Mouse (Mus musculus): ENCODE data around the gene Myo1c.
"Not testable (repeated sequence)": the region's sequence is repeated elsewhere in the genome, so short reads cannot be mapped to it uniquely, and the experiment has no call there.

Myo1c gene

DNA sequence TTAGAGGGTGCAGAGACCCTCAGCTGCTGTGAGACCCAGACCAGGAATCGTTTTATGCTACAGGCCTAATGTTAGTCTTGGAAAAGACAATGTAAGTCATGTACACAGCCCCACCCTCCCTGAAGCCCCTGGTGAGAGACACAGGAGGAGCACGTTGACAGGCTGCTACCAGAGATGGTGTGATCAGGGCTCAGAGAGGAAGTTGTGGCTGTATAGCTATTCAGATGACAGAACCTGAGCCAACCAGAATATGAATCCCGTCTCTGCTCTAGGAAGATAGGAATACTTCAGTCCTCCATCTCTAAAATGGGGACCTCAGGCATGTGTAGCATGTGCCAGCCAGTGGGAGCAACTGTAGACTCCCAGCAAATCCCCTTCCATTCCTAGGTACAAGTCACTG, 18.3 kb downstream of the Myo1c start:
- no peak for DNase-seq (ENCODE audit: low spot score in 2 of 2)

DNA sequence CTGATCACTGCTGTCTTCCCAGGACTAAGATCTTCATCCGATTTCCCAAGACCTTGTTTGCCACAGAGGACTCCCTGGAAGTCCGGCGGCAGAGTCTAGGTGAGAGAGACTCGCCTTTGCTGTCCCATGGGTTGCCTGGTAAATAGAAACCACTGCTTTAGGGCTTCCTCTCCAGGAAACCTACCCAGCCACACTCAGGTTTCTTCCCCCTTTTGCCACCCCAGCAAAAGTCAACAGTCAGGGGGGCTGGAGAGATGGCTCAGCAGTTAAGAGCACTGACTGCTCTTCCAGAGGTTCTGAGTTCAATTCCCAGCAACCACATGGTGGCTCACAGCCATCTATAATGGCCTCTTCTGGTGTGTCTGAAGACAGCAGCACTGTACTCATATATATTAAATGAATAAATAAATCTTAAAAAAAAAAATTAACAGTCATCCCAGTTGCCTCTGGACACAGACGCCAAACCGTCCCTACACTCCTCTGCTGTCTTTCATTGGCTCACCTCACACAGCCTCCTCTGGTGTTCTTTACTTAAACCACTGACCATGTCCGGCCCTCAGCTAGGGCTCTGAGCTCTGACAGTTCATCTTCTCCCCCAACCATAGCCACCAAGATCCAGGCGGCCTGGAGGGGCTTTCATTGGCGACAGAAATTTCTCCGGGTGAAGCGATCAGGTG, 19.0 kb downstream of the Myo1c start:
- no peak for DNase-seq (ENCODE audit: low spot score in 2 of 2)

DNA sequence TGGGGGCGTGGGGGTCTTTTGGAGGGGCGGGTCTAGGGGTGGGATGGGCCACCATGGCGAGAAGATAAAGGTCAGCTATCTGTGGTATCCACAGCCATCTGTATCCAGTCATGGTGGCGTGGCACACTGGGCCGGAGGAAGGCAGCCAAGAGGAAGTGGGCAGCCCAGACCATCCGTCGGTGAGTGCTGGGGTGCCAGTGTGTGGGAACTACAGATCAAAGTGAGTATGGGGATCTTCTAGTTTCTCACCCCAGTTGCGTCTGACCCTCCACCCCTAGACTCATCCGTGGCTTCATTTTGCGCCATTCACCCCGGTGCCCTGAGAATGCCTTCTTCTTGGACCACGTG, 19.5 kb downstream of the Myo1c start:
- DNase-seq (ENCODE audit: low spot score in 2 of 2), result no peak

DNA sequence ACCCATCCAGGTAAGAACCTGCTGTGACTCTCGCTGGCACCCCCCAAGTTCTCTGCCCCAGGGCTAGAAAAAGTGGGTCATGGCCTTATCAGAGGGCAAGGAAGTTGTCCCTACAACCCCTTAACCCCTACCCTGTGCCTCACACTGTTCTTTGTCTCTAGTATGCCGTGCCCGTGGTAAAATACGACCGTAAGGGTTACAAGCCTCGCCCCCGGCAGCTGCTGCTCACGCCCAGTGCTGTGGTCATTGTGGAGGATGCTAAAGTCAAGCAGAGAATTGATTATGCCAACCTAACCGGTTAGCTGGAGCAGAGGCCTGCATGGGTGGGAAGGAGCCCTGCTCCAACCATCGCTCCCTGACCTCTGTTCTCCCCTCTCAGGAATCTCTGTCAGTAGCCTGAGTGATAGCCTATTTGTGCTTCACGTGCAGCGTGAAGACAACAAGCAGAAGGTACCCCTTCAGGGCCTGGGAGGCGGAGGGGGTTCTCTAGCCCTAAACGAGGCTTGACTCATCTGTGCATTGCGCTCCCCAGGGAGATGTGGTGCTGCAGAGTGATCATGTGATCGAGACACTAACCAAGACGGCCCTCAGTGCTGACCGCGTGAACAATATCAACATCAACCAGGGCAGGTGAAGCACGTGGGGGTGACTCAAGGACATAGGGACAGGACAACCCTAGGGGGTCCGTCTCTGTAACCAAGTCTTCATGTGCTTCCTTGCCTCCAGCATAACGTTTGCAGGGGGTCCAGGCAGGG, 21.3 kb downstream of the Myo1c start:
- DNase-seq (ENCODE audit: low spot score in 2 of 2), result no peak

DNA sequence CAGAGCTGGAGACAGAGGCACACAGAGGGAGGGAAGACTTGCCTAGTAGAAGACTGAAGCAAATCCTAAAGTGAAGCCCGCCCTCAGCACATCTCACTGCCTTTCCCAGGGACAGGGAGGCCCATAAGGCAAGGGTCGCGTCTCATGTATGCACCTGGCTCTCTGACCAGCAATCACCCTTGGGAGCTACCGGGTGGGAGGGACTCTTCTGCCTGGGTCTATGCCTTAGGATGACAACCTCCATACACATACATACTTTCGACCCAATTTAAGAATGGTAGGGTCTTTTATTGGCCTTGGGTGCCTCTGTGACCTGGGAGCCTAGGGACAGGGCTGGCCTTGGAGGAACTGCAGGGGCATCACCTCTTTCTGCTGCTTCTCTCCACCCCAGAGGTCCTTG, 23.1 kb downstream of the Myo1c start:
- no peak for DNase-seq (ENCODE audit: low spot score in 2 of 2)

DNA sequence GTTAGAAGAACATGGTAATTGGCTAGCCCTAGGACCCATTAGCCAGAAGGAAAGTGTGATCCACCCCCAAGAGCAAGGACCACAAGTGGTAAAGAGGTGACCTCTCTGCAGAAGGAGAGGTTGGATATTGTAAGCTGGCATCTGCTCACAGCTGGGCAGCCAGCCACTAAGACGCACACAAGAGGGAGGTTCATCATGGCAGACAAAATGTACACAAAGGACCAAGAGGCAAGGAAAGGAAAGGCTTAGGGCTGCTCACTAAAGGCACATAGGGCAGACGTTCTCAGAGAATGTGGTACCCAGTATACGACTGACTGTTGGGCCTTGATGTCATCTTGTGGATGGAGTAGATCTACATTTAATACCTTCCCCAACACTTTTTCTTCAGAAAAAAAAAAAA, 24.6 kb downstream of the Myo1c start:
- DNase-seq (ENCODE audit: low spot score in 2 of 2), result no peak

DNA sequence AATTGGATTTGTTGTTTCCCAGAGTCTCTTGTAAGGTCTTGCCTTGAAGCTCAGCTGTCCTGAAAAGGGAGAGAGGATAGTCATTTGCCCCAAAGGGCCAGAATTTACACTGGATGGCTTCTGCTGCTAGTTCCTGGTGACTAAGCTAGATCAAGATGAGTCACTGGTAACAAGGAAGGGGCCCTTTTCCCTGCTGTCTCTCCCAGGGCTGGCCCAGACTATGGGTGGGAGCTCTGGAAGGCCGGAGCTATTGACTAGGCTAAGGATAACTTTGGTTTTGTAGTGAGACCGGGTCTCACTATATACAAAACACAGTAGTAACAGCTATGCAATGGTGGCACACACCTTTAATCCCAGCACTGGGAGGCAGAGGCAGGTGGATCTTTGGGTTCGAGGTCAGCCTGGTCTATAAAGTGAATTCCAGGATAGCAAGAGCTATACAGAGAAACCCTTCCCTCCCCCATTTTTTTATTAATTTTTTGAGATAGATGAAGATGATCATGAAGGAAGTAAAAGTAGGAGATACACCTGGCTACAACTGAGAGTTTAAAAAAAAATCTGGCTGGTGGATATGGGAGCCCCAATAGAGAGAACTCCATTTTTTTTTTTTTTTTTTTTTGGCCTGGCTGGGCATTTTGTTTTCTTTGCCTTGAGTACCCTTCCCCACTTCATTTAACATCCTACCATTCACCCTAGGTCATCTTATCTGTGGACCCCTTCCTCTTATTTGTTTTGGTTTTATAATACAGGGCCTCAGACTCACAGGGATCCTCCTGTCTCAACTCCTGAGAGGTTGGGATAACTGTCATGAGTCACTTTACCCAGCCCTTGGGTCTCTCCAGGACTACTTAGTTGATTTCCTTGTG, 27.8 kb downstream of the Myo1c start:
- no peak for DNase-seq (ENCODE audit: low spot score in 2 of 2)

DNA sequence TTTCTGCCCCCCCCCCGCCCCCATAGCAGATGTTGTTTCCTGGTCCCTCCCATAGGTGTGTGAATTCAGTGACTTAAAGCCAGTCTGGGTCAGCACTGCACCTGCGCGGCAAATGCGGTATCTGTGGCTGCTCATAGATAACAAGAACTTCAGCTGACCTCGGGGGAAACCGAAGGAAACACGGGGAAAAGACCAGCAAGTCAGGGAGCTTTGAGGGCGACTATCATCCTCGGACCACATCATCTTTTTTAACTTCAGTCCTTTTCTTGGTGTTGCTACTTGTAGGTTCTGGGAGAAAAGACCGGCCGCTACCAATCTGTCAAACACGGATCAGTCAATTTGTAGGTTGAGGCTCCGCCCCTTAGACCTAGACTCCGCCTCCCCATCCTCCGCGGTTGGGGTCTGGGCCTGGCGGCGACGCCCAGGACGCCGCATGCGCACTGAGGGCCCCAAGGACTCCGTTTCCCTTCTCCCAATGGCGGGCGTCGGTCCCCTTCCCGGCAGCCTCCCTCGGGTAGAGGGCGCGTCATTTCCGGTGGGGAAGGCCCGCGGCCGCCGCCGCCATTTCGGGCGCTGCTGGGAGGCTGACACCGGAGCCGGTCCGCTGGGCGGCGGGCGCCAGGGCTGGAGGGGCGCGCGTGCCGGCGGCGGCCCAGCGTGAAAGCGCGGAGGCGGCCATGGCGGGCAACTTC, 28.6 kb downstream of the Myo1c start, which contains the start of gene Crk:
Gene Crk, plus strand, starts transcription at position 513 of the 692 bp plus-strand sequence.
- peak; percentile 93 to 96 for DNase-seq (ENCODE audit: low spot score in 2 of 2)

DNA sequence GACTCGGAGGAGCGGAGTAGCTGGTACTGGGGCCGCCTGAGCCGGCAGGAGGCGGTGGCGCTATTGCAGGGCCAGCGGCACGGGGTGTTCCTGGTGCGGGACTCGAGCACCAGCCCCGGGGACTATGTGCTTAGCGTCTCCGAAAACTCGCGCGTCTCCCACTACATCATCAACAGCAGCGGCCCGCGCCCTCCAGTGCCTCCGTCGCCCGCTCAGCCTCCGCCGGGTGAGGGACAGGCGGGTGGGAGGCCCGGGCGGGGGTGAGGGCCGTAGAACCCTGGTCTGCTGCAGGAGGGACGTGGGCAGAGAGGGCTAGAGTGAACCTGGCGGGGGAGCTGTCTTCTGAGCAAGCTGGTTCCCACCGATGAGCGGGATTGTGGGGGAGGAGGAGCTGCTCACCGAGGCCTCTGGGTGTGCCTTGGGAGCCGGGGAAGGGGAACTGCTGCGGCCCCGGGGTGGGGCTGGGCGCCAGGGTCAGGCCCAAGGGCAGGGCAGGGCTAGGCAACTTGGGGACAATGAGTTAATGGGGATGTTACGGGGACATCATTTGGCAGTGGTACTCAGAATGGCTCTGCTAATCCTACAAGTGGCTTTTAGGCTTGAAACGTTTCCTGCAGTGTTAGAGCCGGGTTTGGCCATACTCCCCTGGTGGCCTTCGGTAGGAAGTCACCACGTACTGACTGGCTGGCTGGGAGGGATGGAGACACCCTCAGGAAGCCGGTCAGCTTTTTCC, 29.3 kb downstream of the Myo1c start:
- DNase-seq (ENCODE audit: low spot score in 2 of 2), result peak; percentile 37 to 42

DNA sequence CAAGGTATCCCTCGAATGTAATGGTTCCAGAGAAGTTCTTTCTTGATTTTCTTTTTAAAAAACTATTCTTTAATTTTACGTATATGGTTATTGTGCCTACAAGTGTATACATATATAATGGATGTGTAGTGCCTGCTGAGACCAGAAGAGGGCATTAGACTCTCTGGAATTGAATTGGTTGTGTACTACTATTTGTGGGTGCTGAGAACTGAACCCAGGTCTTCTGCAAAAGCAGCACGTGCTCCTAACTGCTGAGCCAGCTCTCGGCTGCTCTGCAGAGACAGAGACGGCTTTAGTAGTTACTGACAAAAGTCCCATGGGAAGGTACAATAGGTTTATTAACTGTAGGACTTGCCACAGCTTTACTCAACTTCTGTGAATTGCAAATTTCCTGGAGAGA, 34.2 kb downstream of the Myo1c start:
- no peak for DNase-seq (ENCODE audit: low spot score in 2 of 2)

DNA sequence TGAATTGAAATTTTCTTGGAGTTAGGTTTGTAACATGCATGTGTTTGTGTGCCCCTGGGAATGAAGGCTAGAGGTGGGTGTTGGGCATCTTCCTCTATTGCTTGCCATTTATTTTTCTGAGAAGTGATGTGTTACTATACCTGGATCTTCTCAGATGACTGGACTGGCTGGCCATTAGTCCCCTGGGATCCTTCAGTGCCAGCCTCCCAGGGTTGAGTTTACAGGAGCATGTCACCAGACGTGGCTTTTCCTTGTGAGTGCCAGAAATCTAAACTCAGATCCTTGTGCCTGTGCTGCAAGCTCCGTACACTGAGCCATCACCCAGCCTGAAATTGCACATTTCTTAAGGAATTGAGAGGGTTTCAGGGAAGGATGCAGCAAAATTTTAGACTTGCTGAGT, 34.7 kb downstream of the Myo1c start:
- no peak for DNase-seq (ENCODE audit: low spot score in 2 of 2)

DNA sequence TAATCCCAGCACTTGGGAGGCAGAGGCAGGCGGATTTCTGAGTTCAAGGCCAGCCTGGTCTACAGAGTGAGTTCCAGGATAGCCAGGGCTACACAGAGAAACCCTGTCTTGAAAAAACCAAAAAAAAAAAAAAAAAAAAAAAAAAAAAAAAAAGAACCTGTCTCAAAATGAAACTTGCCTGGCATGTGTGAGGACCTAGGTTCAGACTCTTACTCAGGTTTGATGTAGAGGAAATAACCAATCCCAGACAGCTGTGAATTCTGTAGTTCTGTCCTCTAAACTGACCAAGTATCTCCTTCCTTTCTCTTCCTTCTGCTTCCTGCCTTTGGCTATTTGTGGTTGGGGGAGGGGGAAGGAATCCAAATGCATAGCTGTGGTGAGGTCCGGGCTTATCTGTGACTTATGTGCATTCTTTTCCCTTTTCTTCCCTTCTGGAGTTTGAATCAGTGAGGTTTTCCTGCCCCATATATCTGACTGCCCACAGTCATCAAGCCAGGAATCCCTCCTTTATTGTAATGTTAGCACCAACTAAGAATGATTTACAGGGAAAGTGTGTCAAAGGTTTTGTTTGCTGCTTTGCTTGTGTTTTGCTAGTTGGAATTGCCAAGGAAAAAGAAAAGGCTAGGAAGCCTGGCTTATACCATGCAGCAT, 37.2 kb downstream of the Myo1c start:
- no peak for DNase-seq (ENCODE audit: low spot score in 2 of 2)

DNA sequence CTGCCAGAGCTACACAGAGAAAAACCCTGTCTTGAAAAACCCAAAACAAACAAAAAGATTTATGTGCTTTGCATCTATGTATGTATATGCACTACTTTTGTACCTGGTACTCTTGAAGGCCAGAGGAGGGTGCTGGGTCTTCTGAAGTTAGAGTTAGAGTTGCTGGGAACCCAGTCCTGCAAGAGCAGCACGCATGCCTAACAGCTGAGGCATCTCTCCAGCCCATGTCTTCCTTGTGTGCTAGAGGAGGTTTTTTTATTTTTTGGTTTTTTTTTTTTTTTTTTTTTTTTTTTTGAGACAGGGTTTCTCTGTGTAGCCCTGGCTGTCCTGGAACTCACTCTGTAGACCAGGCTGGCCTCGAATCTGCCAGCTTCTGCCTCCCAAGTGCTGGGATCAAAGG, 37.8 kb downstream of the Myo1c start:
- no peak for DNase-seq (ENCODE audit: low spot score in 2 of 2)

DNA sequence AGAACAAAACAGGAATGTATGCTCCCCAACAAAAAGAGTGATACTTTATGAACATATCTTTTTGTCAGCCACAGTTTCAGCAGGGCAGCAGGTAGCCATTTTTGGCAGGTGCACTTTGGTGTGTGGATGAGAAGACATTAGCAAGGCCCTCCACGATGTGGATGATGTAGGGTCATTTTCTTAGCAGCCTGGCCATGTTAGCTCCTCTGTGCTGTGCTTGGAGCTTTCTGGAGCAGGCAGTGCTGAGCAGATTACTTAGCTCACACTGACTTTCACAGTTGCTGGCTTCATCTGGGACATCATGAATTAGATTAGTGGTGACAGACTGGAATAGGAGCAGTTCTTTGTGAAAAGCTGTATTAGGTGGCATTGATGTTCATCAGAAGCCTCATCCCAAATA, 39.7 kb downstream of the Myo1c start:
- no peak for DNase-seq (ENCODE audit: low spot score in 2 of 2)

DNA sequence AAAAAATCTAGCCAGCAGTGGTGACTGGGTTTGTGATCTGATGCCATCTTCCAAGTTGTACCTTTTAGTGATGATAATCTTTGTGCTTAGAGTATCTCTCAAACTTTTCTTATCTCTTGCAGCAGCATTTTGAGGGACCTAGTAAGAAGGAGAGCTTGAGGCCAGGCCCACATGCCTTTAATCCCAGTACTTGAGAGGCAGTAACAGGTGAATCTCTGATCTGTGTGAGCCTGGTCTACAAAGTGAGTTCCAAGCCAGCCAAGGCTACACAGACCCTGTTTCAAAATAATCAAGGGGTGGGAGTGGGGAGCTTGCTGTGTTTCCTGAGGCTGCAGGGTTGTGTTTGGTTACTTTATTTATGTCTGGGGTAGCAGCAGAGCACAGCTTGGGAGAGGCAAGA, 40.7 kb downstream of the Myo1c start:
- DNase-seq (ENCODE audit: low spot score in 2 of 2), result no peak

DNA sequence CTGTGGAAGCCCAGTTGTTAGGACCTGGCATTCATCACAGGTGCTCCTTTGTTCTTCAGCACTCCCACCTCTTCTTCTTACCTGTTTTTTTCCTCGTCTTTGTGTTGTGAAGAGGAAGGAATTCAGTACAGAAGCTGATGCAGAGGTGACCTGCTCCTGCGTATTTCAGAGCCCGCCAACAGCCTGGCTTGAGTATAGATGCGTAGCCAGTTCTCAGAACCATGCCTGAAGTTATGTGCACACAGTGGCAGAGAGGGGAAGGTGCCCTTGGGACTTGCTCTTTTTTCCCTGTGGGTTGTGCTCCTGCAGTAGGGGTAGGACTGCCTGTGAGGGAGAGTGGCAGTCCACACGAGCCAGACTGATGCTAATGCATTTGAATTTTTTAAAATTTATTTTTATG, 43.3 kb downstream of the Myo1c start:
- DNase-seq (ENCODE audit: low spot score in 2 of 2), result no peak

DNA sequence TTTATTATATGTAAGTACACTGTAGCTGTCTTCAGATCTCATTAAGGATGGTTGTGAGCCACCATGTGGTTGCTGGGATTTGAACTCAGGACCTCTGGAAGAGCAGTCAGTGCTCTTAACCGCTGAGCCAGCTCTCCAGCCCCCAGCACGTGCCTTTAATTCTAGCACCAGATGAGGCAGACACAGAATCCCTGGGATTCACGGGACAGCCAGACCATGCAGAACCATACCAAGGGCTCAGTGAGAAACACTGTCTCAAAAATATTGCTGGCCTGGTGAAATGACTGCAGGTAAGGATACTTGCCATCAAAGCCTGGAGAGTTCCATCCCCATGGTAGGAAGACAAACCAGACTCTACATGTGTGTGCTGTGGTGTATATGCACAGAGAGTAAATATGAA, 47.2 kb downstream of the Myo1c start:
- DNase-seq (ENCODE audit: low spot score in 2 of 2), result not testable (repeated sequence)

DNA sequence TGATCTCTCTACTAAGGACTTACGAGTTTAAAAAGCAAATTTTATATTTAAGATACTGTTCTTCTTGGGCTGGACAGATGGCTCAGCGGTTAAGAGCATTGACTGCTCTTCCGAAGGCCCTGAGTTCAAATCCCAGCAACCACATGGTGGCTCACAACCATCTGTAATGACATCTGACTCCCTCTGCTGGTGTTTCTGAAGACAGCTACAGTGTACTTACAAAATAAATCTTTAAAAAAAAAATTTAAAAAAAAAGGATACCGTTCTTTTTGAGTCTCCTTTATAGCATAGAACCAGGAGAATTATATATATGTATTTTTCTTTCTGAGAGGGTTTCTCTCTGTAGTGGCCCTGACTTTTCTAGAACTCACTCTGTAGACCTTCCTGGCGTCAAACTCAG, 50.3 kb downstream of the Myo1c start:
- DNase-seq (ENCODE audit: low spot score in 2 of 2), result no peak

DNA sequence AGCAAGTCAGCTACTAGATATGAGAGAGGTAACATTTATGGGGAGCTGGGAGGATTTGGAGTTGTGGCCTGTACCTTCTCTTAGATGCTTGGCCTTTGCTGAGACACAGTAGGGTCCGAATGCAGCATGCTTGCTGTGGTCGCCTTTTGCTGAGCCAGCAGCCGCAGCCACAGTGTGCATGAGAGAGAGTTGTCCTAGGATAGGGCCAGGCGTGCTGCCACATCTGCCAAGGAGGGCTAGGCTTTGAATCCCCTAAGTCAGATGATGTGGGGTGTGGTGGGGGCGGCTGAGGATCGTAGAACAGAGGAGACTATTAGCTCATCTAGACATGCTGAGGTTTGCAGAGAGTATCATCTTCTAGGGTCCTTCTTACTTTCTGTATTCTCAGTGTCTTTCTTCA, 52.5 kb downstream of the Myo1c start:
- no peak for DNase-seq (ENCODE audit: low spot score in 2 of 2)

DNA sequence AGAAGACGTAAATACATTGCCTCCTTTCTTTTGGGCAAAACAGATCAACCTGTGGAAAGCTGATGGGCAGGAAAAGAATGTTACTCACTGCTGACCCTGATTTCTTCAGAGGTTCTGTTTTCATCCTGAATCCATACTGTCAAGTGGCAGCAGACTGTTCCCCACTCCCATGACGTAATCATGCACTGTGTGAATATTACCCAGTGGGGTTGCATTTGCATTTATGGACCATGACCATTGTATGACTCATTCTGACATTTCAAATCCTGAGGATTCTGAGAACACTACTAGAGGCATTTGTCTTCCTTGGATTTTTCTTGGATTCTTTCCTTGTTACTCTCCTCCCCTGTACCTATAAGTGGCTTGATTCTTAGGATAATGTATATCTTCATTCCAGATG, 53.4 kb downstream of the Myo1c start:
- DNase-seq (ENCODE audit: low spot score in 2 of 2), result no peak

DNA sequence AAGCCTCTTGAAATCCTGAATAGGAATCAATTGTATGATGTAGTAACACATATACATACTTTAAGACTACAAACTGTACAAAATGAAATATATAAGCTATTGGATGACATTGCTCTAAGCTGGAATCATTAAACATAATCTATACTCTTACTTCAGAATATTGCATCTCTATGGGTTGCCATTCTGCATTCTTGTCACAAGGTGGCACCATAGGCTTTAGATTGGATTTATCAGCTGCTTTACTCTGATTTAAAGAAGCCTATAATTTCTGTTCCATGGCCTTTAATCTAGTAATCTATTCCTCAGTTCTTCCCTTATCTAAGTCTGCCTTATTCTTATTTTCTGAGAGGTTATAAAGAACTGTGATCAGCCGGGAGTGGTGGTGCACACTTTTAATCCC, 63.6 kb downstream of the Myo1c start:
- DNase-seq (ENCODE audit: low spot score in 2 of 2), result no peak
